Mouse (Mus musculus) midbrain, embryonic 13.5 days (tissue): ENCODE results near the gene Akr1cl. TPM values are rescaled to one million over a fixed set of nuclear protein-coding genes. Genes with fewer than 3 reads are reported as not detected.

Experiments used
- ATAC-seq: fragments of 200-750 bp; cut with Nextera tagmentation; 2 replicates; pipeline ENCODE4 v1.8.0; 2017; ENCODE audit warnings: mild to moderate bottlenecking, moderate TSS enrichment, moderate library complexity
- H3K27ac ChIP-seq: fragments of 300-500 bp; sonication (generic); 2 replicates; pipeline ENCODE4 v1.5.1; 2015; ENCODE audit warnings: inconsistent platforms, mild to moderate bottlenecking, moderate library complexity
- H3K27me3 ChIP-seq: fragments of 300-500 bp; sonication (generic); 2 replicates; pipeline ENCODE4 v1.6.1; 2015; ENCODE audit warnings: mild to moderate bottlenecking, inconsistent platforms
- H3K36me3 ChIP-seq: fragments of 300-500 bp; sonication (generic); 2 replicates; pipeline ENCODE4 v1.6.1; 2015; ENCODE audit warnings: mild to moderate bottlenecking, inconsistent platforms
- H3K4me1 ChIP-seq: fragments of 300-500 bp; sonication (generic); replicated peaks from 2 replicates; pipeline ENCODE4 v1.6.1; 2015; ENCODE audit warnings: inconsistent platforms
- H3K4me2 ChIP-seq: fragments of 300-500 bp; sonication (generic); replicated peaks from 2 replicates; pipeline ENCODE4 v1.6.1; 2015; ENCODE audit warnings: moderate library complexity, mild to moderate bottlenecking, inconsistent platforms
- H3K4me3 ChIP-seq: fragments of 300-500 bp; sonication (generic); replicated peaks from 2 replicates; pipeline ENCODE4 v1.5.1; 2015; ENCODE audit warnings: mild to moderate bottlenecking, inconsistent platforms
- H3K9ac ChIP-seq: fragments of 300-500 bp; sonication (generic); replicated peaks from 2 replicates; pipeline ENCODE4 v1.6.1; 2015; ENCODE audit warnings: mild to moderate bottlenecking, inconsistent platforms
- H3K9me3 ChIP-seq: fragments of 300-500 bp; sonication (generic); 2 replicates; pipeline ENCODE4 v1.6.1; 2016; ENCODE audit warnings: mild to moderate bottlenecking, inconsistent platforms
- WGBS: fragments of 180-500 bp; shearing (Covaris S2); methylation state at CpG from one replicate; pipeline ENCODE4 v1.1.7; 2015; 5-methylcytosine and 5-hydroxymethylcytosine counted together
- polyA plus RNA-seq: library from polyadenylated mRNA; unstranded; fragments of >200 nt; fragmentation: Nextera tagmentation; extraction: Ambion mirVana; gene quantifications from 2 replicates; pipeline ENCODE4 v1.2.1, GENCODE M21; 2015

The Akr1cl gene
- polyA plus RNA-seq, 1 experiment from 2014 or later, result 0.36 TPM

- H3K4me1 ChIP-seq, result no peaks in the 10 kb centered on the region
- no peak for ATAC-seq
- H3K9me3 ChIP-seq, result no peaks in the 10 kb centered on the region
- no peak overlapping the region for H3K9ac ChIP-seq
- no peaks in the 10 kb centered on the region for H3K36me3 ChIP-seq
- WGBS, result 90% methylated on average over 2 of the region's 2 CpGs
- no peak overlapping the region for H3K27ac ChIP-seq
- H3K4me3 ChIP-seq, result no peak overlapping the region
- no peaks in the 10 kb centered on the region for H3K27me3 ChIP-seq
- no peak overlapping the region for H3K4me2 ChIP-seq
Measured at GRCm38 (mm10) chr1:65043433-65043832, 10.9 kb upstream of the Akr1cl start.

DNA sequence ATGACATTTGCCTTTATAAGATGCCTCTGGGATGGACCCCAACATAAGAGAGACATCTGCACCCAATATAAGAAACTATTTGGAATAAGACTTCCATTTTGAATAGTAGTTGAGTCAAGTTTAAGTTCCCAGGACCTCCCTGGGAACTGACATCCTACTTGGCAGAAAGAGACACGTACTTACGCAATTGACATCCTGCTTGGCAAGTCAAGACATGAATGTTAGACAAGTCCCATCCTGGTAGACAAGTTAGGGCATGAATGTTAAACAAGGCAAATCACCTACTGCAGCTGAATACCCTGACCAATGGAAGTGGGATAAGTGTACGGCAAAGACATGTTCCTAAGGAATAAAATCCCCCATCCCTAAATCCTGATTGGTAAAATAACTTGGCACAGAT, 9.3 kb upstream of the Akr1cl start:
- Histone ChIP-seq H3K4me2 (no peak overlapping the region), H3K9me3 (no peaks in the 10 kb centered on the region), H3K9ac (no peak overlapping the region), H3K36me3 (no peaks in the 10 kb centered on the region), H3K27me3 (no peaks in the 10 kb centered on the region), H3K4me3 (no peak overlapping the region), H3K27ac (no peak overlapping the region), H3K4me1 (no peaks in the 10 kb centered on the region)
- ATAC-seq, result no peak
- WGBS, result 97% methylated on average over 3 of the region's 3 CpGs

DNA sequence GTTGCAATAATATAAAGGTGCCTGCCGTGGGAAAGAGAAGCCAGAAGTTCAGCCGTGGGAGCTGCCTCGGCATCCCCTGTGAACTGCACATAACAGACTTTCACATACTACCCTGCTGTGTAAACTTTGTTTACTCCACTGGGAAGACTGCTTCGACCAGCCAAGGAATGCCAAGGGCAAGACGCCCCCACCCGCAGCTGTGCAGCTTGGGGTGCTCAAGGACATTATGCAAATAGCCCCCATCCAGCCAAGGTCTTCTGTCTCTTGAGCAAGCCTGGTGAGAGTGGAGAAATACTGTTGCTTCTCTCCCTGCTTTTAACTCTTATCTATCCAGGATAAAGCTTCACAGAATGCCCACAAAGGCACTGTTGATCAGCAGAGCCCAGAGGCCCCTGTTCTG, 8.2 kb upstream of the Akr1cl start:
- Histone ChIP-seq H3K4me2 (no peak overlapping the region), H3K27me3 (no peaks in the 10 kb centered on the region), H3K4me1 (no peaks in the 10 kb centered on the region), H3K36me3 (no peaks in the 10 kb centered on the region), H3K9ac (no peak overlapping the region), H3K27ac (no peak overlapping the region), H3K4me3 (no peak overlapping the region), H3K9me3 (no peaks in the 10 kb centered on the region)
- 88% methylated on average over 6 of the region's 6 CpGs for whole genome bisulfite sequencing
- ATAC-seq, result no peak

- WGBS, result 78% methylated on average over 3 of the region's 3 CpGs
Measured at GRCm38 (mm10) chr1:65039679-65040078, 7.1 kb upstream of the Akr1cl start.

DNA sequence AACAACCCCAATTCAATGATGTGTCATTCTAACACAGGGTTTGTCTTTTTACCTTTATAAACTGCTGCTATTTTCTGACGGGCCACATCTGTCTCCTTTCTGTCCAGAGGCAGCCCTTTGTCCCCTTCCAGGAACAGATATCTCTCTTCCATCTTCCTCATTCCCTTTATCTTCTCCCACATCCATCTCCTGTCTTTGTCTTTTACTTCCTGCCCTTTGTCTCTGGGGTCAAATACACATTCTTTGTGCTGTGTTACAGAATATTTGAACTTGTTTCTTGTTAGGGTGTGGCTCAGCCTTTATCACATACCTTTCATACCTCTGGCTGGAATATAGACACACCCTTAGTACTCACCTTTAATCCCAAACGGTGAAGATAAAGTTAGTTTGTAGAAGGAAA, 5.0 kb upstream of the Akr1cl start:
- Histone ChIP-seq H3K4me2 (no peak overlapping the region), H3K4me3 (no peak overlapping the region), H3K27me3 (no peaks in the 10 kb centered on the region), H3K9ac (no peak overlapping the region), H3K4me1 (no peaks in the 10 kb centered on the region), H3K36me3 (no peaks in the 10 kb centered on the region), H3K9me3 (no peaks in the 10 kb centered on the region), H3K27ac (no peak overlapping the region)
- 83% methylated on average over 2 of the region's 2 CpGs for WGBS
- no peak for ATAC-seq

More at GRCm38 (mm10) chr1:65039679-65040078, 7.1 kb upstream of the Akr1cl start:
- Histone ChIP-seq H3K9me3 (no peaks in the 10 kb centered on the region), H3K27me3 (no peaks in the 10 kb centered on the region), H3K36me3 (no peaks in the 10 kb centered on the region), H3K9ac (no peak overlapping the region), H3K27ac (no peak overlapping the region), H3K4me3 (no peak overlapping the region), H3K4me2 (no peak overlapping the region), H3K4me1 (no peaks in the 10 kb centered on the region)
- no peak for ATAC-seq

GRCm38 (mm10) chr1:65035513-65035912, 3.0 kb upstream of the Akr1cl start:
- H3K27ac ChIP-seq, result no peak overlapping the region
- H3K36me3 ChIP-seq, result no peaks in the 10 kb centered on the region
- WGBS, result 32% methylated on average over 3 of the region's 3 CpGs
- no peak overlapping the region for H3K9ac ChIP-seq
- H3K9me3 ChIP-seq, result no peaks in the 10 kb centered on the region
- ATAC-seq, result no peak
- no peak overlapping the region for H3K4me2 ChIP-seq
- H3K4me3 ChIP-seq, result no peak overlapping the region
- no peaks in the 10 kb centered on the region for H3K27me3 ChIP-seq
- H3K4me1 ChIP-seq, result no peaks in the 10 kb centered on the region

DNA sequence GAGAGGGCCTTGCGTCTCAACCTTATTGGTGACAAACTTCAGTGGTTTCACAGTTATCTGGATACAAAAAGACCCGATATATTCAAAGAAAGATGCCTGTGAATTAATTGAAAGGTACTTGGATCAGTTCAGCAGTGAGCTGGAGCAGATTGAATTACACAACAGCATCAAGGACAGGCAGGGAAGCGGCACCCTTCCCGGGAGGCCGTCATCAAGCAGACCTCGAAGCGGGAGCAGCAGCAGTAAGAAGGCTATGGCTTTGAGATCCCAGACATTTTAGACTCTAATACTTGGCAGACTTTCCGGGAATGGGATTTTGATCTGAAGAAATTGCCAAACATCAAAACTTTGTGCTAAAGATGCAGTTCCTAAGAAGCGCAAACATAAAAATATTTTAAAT, 4.4 kb downstream of the Akr1cl start:
- no peak overlapping the region for H3K4me3 ChIP-seq
- no peak overlapping the region for H3K9ac ChIP-seq
- ATAC-seq, result no peak
- no peaks in the 10 kb centered on the region for H3K9me3 ChIP-seq
- 72% methylated on average over 9 of the region's 9 CpGs for WGBS
- no peaks in the 10 kb centered on the region for H3K27me3 ChIP-seq
- no peak overlapping the region for H3K4me2 ChIP-seq
- H3K36me3 ChIP-seq, result no peaks in the 10 kb centered on the region
- H3K4me1 ChIP-seq, result no peaks in the 10 kb centered on the region
- H3K27ac ChIP-seq, result no peak overlapping the region

DNA sequence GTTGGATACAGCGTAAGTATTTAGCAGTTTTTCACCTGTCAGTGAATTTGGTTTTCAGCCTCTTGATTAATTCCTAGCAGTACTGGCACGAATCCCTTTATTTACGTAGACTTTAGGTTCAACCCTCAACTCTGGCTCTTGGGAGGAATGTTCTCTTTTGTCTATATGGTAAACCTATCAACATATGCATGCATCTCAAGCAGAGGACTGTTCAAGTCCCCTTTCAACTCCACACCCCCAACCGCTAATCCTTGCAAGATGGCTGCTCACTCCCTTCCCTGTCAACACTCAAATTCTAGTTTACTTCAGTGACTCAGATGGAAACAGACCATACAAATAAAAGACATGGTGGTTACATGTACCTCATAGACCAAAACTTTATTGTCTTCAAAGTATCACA, 19.8 kb downstream of the Akr1cl start:
- WGBS, result 76% methylated on average over 4 of the region's 4 CpGs
- no peak overlapping the region for H3K4me2 ChIP-seq
- no peaks in the 10 kb centered on the region for H3K9me3 ChIP-seq
- no peaks in the 10 kb centered on the region for H3K27me3 ChIP-seq
- H3K27ac ChIP-seq, result no peak overlapping the region
- no peaks in the 10 kb centered on the region for H3K4me1 ChIP-seq
- H3K9ac ChIP-seq, result no peak overlapping the region
- no peak overlapping the region for H3K4me3 ChIP-seq
- H3K36me3 ChIP-seq, result no peaks in the 10 kb centered on the region
- no peak for ATAC-seq

DNA sequence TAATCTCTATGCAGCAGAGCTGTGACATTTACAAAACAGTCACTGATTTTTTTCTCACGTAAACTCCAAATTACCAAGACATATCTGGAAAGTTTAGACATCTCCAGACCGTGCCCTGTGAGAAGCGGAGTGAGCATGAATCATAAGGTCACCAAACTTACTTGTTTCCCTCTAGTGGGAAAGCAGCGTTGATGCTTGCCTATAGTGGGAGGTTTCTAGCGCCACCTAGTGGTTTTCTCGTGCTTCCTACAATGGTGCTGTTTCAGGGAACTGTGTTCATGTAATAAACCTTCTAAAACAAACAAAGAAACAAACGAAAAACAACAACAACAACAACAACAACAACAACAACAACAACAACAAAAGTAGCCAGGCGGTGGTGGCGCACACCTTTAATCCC, 22.4 kb downstream of the Akr1cl start:
- Histone ChIP-seq H3K4me1 (no peaks in the 10 kb centered on the region), H3K27ac (no peak overlapping the region), H3K4me3 (no peak overlapping the region), H3K4me2 (no peak overlapping the region), H3K27me3 (no peaks in the 10 kb centered on the region), H3K9me3 (no peaks in the 10 kb centered on the region), H3K36me3 (no peaks in the 10 kb centered on the region), H3K9ac (no peak overlapping the region)
- ATAC-seq, result peak; percentile 68
- WGBS, result 14% methylated on average over 9 of the region's 9 CpGs

DNA sequence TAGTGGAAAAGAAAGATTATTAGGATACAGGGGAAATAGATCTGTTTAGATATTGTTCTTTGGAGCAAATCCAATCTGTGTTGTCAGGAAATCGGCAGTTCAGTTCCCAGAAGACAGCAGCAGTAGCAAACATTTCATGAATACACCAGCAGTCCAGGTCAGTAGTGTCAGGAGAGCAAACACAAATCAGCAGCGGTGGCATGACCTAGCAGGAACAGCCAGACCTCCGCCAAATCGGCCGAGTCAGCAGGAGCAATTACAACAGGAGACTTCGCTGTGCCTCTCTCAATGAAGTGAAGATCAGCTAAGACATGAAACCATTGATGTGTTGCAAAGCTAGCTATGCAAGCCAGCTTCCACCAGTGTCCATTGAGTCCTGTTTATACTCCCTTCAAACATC, 27.0 kb downstream of the Akr1cl start:
- no peaks in the 10 kb centered on the region for H3K9me3 ChIP-seq
- WGBS, result 93% methylated on average over 6 of the region's 6 CpGs
- ATAC-seq, result no peak

DNA sequence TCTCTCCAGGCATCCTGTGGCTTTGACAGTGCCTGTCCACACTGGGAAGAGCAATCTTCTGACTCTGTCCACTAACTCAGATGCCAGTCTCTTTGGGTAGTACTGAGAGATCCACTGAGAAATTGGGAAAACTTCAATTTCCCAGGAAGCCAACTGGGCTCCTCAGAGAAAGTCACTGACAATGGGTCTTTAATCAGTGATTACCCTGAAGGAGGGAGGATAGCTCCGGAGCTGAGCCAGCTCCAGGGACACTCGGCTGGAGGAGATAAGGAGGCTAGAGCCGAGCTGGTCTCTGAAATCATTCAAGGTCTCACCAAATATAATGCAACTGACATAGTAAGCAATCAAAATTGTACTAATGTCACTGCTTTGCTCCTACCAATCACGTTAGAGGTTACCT, 28.0 kb downstream of the Akr1cl start:
- ATAC-seq, result no peak
- WGBS, result 82% methylated on average over 4 of the region's 4 CpGs
- Histone ChIP-seq H3K36me3 (no peaks in the 10 kb centered on the region), H3K27me3 (no peaks in the 10 kb centered on the region), H3K4me1 (no peaks in the 10 kb centered on the region), H3K9me3 (no peaks in the 10 kb centered on the region), H3K4me3 (no peak overlapping the region), H3K4me2 (no peak overlapping the region), H3K27ac (no peak overlapping the region), H3K9ac (no peak overlapping the region)

More for the DNA sequence above, 27.0 kb downstream of the Akr1cl start:
- H3K27me3 ChIP-seq, result no peaks in the 10 kb centered on the region
- H3K27ac ChIP-seq, result no peak overlapping the region
- no peak overlapping the region for H3K4me2 ChIP-seq
- no peak overlapping the region for H3K9ac ChIP-seq
- no peaks in the 10 kb centered on the region for H3K36me3 ChIP-seq
- H3K4me1 ChIP-seq, result no peaks in the 10 kb centered on the region
- H3K4me3 ChIP-seq, result no peak overlapping the region

DNA sequence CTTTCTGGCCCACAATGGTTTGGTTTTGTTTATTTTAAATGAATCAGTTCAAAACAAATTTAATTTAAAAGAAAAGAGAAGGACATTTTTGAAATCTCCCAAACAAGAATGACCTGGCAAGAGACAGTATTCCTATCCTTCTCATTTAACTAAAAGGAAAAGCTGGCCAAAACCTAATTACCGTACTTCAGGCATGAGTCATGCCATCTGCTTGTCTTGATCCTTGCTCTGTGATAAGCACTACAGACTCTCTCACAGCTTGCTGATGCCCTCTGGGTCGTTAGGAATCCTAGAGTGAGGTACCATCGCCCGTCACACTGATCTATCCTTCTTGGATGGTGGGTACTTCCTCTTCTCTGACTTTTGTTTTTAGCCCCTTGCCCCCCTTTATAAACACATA, 39.4 kb downstream of the Akr1cl start:
- H3K27ac ChIP-seq, result no peak overlapping the region

GRCm38 (mm10) chr1:64988176-64988575, 44.4 kb downstream of the Akr1cl start:
- Histone ChIP-seq H3K9me3 (no peaks in the 10 kb centered on the region), H3K4me3 (no peak overlapping the region), H3K36me3 (no peaks in the 10 kb centered on the region), H3K4me2 (no peak overlapping the region), H3K27ac (no peak overlapping the region), H3K4me1 (no peaks in the 10 kb centered on the region), H3K9ac (no peak overlapping the region), H3K27me3 (no peaks in the 10 kb centered on the region)
- ATAC-seq, result no peak

More for the DNA sequence above, 39.4 kb downstream of the Akr1cl start:
- Histone ChIP-seq H3K9ac (no peak overlapping the region), H3K4me1 (no peaks in the 10 kb centered on the region), H3K36me3 (no peaks in the 10 kb centered on the region), H3K4me3 (no peak overlapping the region), H3K4me2 (no peak overlapping the region), H3K9me3 (no peaks in the 10 kb centered on the region), H3K27me3 (no peaks in the 10 kb centered on the region)
- no peak for ATAC-seq
- 90% methylated on average over 4 of the region's 4 CpGs for WGBS
